Mouse (Mus musculus): ENCODE data around the gene Magi1.

Gene Magi1

DNA sequence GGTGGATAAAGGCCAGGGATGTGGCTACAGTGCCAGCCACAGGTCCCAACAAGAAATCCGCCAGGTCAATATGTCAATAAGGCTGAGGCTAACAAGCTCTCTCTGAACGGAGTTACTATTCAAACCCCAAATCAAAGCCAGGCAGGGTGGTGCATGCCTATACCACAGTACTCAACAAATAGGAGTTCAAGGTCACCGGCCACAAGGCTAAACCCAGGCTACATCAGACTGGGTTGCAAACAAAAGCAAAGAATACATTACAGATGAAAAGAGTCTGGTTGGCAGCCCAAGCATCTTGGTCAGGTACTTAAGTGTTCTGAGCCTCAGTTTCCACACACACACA is 25.9 kb downstream of the Magi1 start:
- DNase-seq (ENCODE audit: low read depth, low spot score), result no peak

GRCm38 (mm10) chr6:94256982-94257830 is 26.5 kb downstream of the Magi1 start:
- DNase-seq (ENCODE audit: low read depth, low spot score), result no peak

GRCm38 (mm10) chr6:94253943-94254342 is 29.8 kb downstream of the Magi1 start:
- DNase-seq (ENCODE audit: low read depth, low spot score), result no peak

- DNase-seq (ENCODE audit: low read depth, low spot score), result no peak
Measured at GRCm38 (mm10) chr6:94251358-94251945, 32.3 kb downstream of the Magi1 start.

DNA sequence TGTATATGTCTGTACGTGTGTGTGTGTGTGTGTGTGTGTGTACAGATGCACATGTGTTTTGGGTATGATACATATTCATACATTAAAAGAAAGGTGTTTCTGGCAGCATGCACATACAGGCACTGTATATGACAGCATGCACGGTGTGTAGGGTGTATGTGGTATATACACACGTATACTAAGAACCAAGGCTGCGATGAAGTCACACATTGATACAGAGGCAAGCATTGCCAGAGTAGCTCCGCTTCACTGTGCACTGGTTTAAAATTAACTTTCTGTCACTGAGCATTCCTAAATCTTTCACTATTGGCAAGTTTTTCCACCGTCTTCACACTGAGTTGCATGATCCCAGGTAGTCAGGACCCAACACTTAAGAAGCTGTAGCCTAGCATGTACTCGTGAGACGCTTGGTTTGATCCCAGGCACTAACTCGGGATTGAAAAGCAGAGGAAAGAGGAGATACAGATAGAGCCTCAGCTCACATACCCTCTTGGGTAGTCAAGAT is 34.4 kb downstream of the Magi1 start:
- no peak for DNase-seq (ENCODE audit: low read depth, low spot score)

DNA sequence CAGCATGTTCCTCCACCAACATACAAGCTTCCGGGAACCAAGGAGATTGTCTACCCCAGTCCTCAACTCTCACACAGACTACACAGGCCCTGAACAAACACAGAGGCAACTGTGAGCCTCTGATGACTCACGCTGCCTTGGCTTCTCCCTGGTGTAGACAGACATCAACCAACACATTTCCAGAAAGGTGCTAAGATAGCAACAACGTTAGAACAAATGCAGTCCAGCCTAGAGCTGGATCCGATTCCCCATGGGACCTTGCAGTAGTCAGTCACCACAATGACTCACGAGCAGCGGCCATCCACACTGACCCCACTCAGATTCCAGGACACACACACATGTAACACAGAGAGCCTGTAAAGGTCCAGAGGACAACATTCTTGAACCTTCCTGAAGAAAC is 42.5 kb downstream of the Magi1 start:
- no peak for DNase-seq (ENCODE audit: low read depth, low spot score)

DNA sequence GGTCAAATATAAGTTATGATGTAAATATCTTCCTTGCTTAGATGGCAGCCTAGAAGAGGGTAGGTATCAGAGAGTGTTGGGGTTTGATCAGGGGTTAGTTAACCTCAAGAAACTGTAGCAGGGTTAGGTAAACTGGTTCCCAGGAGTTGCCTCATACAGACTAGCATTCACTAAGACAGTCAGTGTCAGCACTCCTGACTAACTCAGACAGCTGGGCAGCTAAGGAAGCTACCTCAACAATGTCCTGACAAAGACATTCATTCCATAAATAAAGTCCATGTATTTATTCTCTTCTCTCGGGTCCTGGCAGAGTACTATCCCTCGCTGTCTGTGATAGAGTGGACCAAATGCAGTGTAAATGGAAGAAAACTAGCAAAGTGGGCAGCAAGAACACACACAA is 45.1 kb downstream of the Magi1 start:
- DNase-seq (ENCODE audit: low read depth, low spot score), result no peak

- no peak for DNase-seq (ENCODE audit: low read depth, low spot score)
Measured at GRCm38 (mm10) chr6:94236899-94237298, 46.8 kb downstream of the Magi1 start.

GRCm38 (mm10) chr6:94232243-94232785 is 51.4 kb downstream of the Magi1 start:
- DNase-seq (ENCODE audit: low read depth, low spot score), result no peak

- DNase-seq (ENCODE audit: low read depth, low spot score), result no peak
Measured at GRCm38 (mm10) chr6:94231831-94232230, 51.9 kb downstream of the Magi1 start.

- DNase-seq (ENCODE audit: low read depth, low spot score), result no peak
Measured at GRCm38 (mm10) chr6:94231367-94231766, 52.4 kb downstream of the Magi1 start.

GRCm38 (mm10) chr6:94230918-94231317 is 52.8 kb downstream of the Magi1 start:
- no peak for DNase-seq (ENCODE audit: low read depth, low spot score)

DNA sequence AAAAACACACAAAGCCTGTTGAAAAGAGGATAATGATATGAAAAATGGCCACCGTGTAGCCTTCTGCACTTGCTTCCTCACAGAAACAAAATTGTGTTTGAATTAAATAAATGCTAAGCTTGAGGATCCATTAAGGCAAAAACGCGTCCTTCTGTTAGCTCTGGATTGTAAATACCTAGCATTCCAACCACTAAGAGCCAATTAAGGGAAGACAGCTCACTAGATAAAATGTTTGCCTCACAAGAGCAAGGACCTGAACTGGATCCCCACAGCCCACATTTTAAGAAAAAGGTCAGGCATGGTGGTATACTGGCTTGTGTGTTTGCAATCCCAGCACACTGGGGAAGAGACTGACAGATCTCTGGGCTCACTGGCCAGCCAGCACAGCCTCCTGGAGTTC is 53.6 kb downstream of the Magi1 start:
- no peak for DNase-seq (ENCODE audit: low read depth, low spot score)

- DNase-seq (ENCODE audit: low read depth, low spot score), result no peak
Measured at GRCm38 (mm10) chr6:94226262-94226661, 57.5 kb downstream of the Magi1 start.

GRCm38 (mm10) chr6:94225832-94226231 is 57.9 kb downstream of the Magi1 start:
- DNase-seq (ENCODE audit: low read depth, low spot score), result no peak

GRCm38 (mm10) chr6:94225091-94225490 is 58.6 kb downstream of the Magi1 start:
- no peak for DNase-seq (ENCODE audit: low read depth, low spot score)

DNA sequence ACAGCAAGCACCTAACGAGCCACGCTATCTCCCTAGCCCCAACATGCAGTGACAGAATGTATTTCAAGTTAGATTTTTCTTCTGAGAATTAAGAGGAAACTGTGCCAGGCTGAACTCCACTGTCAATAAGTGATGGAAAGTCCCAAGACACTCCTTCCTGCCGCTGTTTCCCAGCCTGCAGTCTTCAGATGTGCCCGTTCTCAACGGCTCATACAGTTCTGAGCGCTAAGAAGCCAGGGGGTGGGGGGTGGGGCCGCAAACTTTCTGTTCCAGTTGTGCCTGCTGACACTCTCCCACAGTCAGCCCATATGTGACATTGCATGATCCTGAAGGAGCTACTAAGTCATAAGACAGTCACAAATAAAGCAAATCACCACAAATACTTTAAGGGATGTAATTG is 61.5 kb downstream of the Magi1 start:
- no peak for DNase-seq (ENCODE audit: low read depth, low spot score)

- DNase-seq (ENCODE audit: low read depth, low spot score), result no peak
Measured at GRCm38 (mm10) chr6:94221750-94222149, 62.0 kb downstream of the Magi1 start.

DNA sequence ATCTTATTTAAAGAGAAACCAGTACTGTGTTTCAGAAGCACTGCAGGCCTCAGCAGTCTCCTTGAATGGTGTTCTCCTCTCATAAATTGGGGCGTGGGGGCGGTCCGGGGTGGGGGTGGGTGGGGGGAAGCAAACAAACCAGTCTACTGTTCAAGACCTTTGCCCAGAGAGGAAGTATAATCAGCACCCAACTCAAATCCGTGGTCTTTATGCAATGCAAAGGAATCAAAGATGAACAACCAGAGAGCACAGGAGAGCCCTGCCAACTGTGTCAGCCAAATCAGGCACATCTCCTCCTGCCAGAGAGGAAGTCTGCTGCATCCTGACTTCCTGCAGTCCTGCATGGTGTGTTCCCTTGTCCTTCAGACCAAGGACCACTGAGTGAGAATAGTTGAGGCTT is 65.6 kb downstream of the Magi1 start:
- no peak for DNase-seq (ENCODE audit: low read depth, low spot score)

GRCm38 (mm10) chr6:94215834-94216233 is 67.9 kb downstream of the Magi1 start:
- DNase-seq (ENCODE audit: low read depth, low spot score), result no peak

DNA sequence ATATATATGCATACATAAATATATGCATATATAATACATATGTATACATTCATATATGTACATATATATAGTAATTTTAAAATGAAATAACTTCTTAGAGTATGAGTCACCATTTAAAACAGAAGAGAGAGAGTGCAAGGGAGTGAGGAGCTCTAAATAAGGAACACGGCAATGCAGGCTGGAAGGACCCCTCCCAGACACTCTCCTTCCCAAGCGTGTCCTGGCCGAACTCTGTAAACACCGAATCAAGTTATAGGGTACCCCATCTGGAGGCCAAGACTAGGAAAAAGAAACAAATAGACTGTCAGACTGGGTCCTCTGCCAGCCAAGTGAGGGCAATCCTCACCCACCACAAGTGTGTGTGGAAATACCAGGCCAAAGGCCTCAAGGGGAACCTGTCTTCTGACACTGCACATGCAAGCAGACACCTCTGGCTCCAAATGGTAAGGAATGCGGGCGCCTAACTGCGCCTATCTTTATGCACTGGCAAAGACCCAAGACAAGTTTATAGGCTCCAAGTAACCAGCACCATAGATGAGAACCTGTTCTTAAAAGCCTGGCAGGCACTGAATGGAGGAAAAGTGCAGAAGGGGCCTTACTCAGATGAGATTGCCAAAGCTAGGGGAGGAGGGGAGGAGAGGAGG is 68.7 kb downstream of the Magi1 start:
- no peak for DNase-seq (ENCODE audit: low read depth, low spot score)

GRCm38 (mm10) chr6:94205926-94206325 is 77.8 kb downstream of the Magi1 start:
- DNase-seq (ENCODE audit: low read depth, low spot score), result no peak
